In the genomic region with DNA sequence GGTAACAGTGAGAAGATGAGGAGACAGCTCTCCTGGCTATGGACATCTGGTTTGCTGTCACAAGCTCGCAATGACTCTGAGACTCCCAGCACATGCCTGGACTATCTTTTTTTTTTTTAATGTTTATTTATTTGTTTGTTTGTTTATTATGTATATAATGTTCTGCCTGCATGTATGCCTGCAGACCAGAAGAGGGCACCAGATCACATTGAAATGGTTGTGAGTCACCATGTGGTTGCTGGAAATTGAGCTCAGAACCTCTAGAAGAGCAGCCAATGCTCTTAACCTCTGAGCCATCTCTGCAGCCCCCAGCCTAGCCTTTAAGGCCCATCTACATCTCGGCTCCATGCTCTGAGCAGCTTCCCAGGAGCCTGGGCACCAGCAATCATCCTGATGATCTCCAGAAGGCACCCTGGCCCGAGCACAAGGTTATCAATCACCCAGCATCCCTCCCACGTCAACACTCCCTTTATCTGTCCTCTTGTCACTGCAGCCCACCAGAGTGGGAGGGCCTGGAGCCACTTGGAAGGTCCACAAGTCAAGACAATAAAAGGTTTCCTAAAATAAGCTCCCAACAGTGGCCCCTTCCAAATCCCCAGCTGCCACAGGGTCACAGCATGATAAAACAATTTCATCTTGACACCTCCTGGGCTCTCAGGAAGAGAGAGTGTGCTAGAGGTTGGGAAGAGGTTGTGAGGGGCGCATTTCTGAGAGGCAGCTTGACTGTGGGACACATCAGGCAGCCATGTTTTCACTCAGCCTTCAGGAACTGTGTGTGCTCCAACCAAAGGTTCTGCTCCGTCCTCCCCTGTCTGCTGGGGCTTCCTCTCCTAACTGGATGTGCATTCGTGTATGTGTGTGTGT, we compare ENCODE assay signal across 9 mouse cellular contexts.
DNase-seq lines count a peak whose midpoint lies in the region; ATAC-seq and TF ChIP-seq lines count a peak whose summit lies in the region.
"Had no signal": no experiment of that assay in that cellular context is flagged by ENCODE, and none has a peak within 500 bp of the region (broad histone marks: within the 10 kb centered on the region; RNA-seq: fewer than 3 reads in every experiment).

No protein-coding gene starts in this region.

- TF ChIP-seq CTCF in heart, postnatal 0 days (IDR thresholded peaks at IDR 0.05; ENCODE audit: low read depth), result peak; percentile 52
- peak; percentile 61 for TF ChIP-seq CTCF in Patski (IDR thresholded peaks at IDR 0.05)

- no peak for DNase-seq in heart, postnatal 0 days (ENCODE audit: low spot score)
- no peak for DNase-seq in heart, adult 18-20 months
- DNase-seq in midbrain, embryonic 10.5 days (ENCODE audit: low spot score), result no peak
- DNase-seq in Patski (ENCODE audit: low read depth, low spot score), result no peak
- DNase-seq in retina, embryonic 14.5 days (ENCODE audit: low spot score), result peak; percentile 38
- DNase-seq in right cerebral cortex, postnatal 10 days (ENCODE audit: low spot score in 2 of 2), result no peak
- DNase-seq: cerebellum, adult 11 months had no signal

- WGBS in heart, postnatal 0 days, result 19% methylated on average over 7 of the region's 7 CpGs
- WGBS in midbrain, embryonic 10.5 days, result 72% methylated on average over 7 of the region's 7 CpGs
- WGBS in midbrain, embryonic 13.5 days, result 64% methylated on average over 7 of the region's 7 CpGs

- no peaks in the 10 kb centered on the region for H3K9me3 ChIP-seq in heart, postnatal 0 days (replicated peaks; ENCODE audit: control insufficient read depth, low read length)
- H3K9me3 ChIP-seq in midbrain, embryonic 10.5 days (replicated peaks), result no peaks in the 10 kb centered on the region; the same call in 1 of the 2 replicates
- no peaks in the 10 kb centered on the region for H3K9me3 ChIP-seq in midbrain, embryonic 13.5 days
- H3K9me3 ChIP-seq: kidney, embryonic 15.5 days had no signal

- no peak overlapping the region for H3K4me3 ChIP-seq in heart, postnatal 0 days (ENCODE audit: low read depth, low read length)
- H3K4me3 ChIP-seq in midbrain, embryonic 10.5 days, result no peak overlapping the region
- H3K4me3 ChIP-seq in midbrain, embryonic 13.5 days (replicated peaks), result no peak overlapping the region
- H3K4me3 ChIP-seq: kidney, embryonic 15.5 days had no signal

- peak overlapping the region; percentile 61 for H3K27ac ChIP-seq in heart, postnatal 0 days (ENCODE audit: low read depth)
- peak overlapping the region; percentile 52 for H3K27ac ChIP-seq in midbrain, embryonic 10.5 days (replicated peaks)
- no peak overlapping the region for H3K27ac ChIP-seq in midbrain, embryonic 13.5 days
- H3K27ac ChIP-seq: kidney, embryonic 15.5 days had no signal

- no peaks in the 10 kb centered on the region for H3K27me3 ChIP-seq in heart, postnatal 0 days (ENCODE audit: control insufficient read depth, insufficient read depth, low read length)
- H3K27me3 ChIP-seq in midbrain, embryonic 10.5 days (ENCODE audit: low read depth, poor library complexity, severe bottlenecking), result no peaks in the 10 kb centered on the region
- no peaks in the 10 kb centered on the region for H3K27me3 ChIP-seq in midbrain, embryonic 13.5 days
- no peaks in the 10 kb centered on the region for H3K27me3 ChIP-seq in Patski
- H3K27me3 ChIP-seq: kidney, embryonic 15.5 days had no signal

- no peak for ATAC-seq in heart, postnatal 0 days (ENCODE audit: insufficient read depth, low read depth)
- ATAC-seq in midbrain, embryonic 13.5 days, result no peak
- ATAC-seq in Patski, result no peak

- POLR2A ChIA-PET in Patski (lab: Charles Lee), result interaction anchor here (0.6 to 0.7 kb wide), 2 partner anchors 21 to 98 kb away, joined by 3 to 5 read pairs; no protein-coding TSS in a partner anchor

- no peaks in the 10 kb centered on the region for H3K36me3 ChIP-seq in heart, postnatal 0 days (replicated peaks; ENCODE audit: control insufficient read depth, insufficient read depth, low read length)
- H3K36me3 ChIP-seq in midbrain, embryonic 10.5 days, result peaks cover 3% of the 10 kb centered on the region; the same call in 1 of the 2 replicates
- H3K36me3 ChIP-seq in midbrain, embryonic 13.5 days, result no peaks in the 10 kb centered on the region
- H3K36me3 ChIP-seq: kidney, embryonic 15.5 days had no signal

- CTCF ChIA-PET in Patski (lab: Charles Lee), result interaction anchor here (0.6 to 2.3 kb wide), 11 partner anchors 9 to 87 kb away, joined by 3 to 11 read pairs (median 4); no protein-coding TSS in a partner anchor

- H3K4me1 ChIP-seq in heart, postnatal 0 days (ENCODE audit: control insufficient read depth, insufficient read depth), result peaks cover 24% of the 10 kb centered on the region
- peaks cover 57% of the 10 kb centered on the region for H3K4me1 ChIP-seq in midbrain, embryonic 10.5 days
- H3K4me1 ChIP-seq in midbrain, embryonic 13.5 days (replicated peaks), result peaks cover 18% of the 10 kb centered on the region

- H3K4me2 ChIP-seq in heart, postnatal 0 days (ENCODE audit: low read depth, low read length), result no peak overlapping the region
- no peak overlapping the region for H3K4me2 ChIP-seq in midbrain, embryonic 13.5 days (replicated peaks)
- H3K4me2 ChIP-seq: kidney, embryonic 15.5 days had no signal

- in situ Hi-C loops in Patski (cut with MboI; ENCODE audit: low pct_unique_long_range_greater_than_20kb), result loop anchor here (5.0 kb wide), 1 partner anchor 77 kb away; no protein-coding TSS in a partner anchor

- H3K9ac ChIP-seq in heart, postnatal 0 days (replicated peaks; ENCODE audit: low read depth, low read length), result no peak overlapping the region
- no peak overlapping the region for H3K9ac ChIP-seq in midbrain, embryonic 13.5 days (replicated peaks)
- H3K9ac ChIP-seq: kidney, embryonic 15.5 days had no signal

- TF ChIP-seq EP300 in heart, postnatal 0 days (IDR thresholded peaks at IDR 0.05; ENCODE audit: low read depth), result no peak
